Mouse (Mus musculus) CD4-positive, CD25-positive, alpha-beta regulatory T cell, adult 2 months (primary cell): Measurements from ENCODE around the gene Itga6.
"Not testable (repeated sequence)": the region's sequence is repeated elsewhere in the genome, so short reads cannot be mapped to it uniquely, and the experiment has no call there.

Source experiments
- DNase-seq: peaks from one replicate; pipeline ENCODE4 v3.0.0-alpha.2; 2012; ENCODE audit warnings: low read depth, low spot score

The Itga6 gene

DNA sequence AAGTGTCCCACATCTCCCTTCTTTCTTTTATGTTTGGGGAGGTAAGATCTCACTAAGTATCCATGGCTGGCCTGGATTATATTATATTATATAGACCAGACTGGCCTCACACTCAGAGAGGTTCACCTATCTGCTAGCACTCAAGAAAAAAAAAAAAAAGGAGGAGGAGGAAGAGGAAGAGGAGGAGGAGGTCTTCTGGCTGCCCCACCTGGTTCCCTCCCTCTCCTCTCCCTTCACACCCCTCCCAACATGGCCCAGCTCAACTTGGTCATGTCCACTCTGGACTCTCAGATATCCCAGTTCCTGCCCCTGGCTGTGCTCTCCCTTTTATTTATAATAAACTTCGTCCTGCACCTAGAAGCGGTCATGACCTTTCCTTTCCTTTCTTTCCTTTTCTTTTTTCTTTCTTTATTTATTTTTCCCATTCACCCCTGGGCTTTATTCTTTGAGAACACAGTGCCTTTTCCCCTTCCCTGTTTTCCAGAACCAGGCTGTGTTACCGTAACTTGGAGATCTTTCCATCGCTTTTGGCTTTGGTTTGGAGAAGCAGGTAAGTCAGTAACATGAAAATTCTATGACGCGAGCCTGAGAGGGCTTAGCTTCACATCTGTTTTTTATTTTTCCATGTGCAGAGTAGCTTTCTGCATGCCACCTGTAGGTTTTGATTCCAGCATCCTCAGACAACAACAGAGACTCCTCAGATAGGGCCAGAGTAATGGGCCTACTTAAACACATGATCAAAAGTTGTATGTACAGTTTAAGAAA is at the start of gene Itga6:
Itga6 (plus strand) TSS at position 7 of the 765 bp plus-strand sequence.
- DNase-seq, result no peak

DNA sequence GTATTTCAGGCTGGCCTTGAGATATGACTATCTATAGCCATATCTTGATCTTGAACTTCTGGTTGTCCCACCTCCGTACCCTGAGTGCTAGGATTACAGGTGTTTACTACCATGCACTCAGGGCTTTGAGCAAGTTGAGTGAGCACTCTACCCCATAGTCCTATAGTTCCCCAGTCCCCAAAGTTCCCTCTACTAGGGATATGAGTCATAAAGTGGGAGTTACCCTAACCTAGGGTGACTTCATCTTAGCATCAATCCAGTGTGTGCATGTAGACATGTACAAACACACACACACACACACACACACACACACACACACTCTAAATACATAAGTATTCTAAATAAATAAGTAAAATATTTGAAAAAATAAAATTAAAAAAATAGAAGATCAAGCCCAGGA is 48.6 kb upstream of the Itga6 start:
- no peak for DNase-seq

DNA sequence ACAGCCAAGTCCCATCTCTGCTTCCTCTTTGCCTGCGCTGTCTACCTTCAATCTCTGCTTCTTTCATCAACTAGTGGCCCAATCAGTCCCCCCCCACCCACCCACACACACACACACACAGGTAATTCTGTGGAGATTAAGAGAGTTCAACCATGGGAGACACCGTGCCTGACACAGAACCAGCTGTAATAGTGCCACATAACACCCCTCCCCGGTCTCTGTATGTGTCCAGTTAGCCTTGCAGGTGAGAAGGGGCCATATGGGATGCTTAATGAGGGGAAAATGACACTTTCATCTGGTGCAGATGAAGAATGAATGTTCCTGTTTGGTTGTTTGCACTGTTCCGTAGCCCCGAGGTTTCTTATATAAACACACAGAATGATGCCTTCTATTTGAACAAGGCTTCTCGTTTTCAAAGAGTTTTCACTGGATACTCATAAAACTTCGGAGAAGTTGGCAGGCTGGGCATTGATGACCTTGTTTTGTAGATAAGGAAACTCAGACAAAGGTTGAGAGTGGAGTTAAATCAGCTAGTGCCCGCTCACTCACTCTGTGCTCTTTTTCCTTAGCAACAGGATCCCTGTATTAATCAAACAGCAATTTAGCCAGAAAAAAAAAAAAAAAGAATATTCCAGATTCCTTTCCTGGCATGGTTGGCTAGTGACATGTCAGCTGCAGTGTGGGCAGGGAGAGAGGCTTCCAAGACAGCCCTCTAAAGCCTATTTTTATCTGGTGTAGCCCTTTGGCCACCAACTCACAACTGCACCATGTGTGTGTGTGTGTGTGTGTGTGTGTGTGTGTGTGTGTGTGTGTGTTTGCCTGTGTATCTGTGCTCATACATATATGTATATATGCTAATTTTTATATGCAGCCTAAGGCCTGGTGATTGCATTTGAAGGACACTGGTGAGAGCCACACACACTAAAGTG is 47.7 kb upstream of the Itga6 start:
- DNase-seq, result no peak

DNA sequence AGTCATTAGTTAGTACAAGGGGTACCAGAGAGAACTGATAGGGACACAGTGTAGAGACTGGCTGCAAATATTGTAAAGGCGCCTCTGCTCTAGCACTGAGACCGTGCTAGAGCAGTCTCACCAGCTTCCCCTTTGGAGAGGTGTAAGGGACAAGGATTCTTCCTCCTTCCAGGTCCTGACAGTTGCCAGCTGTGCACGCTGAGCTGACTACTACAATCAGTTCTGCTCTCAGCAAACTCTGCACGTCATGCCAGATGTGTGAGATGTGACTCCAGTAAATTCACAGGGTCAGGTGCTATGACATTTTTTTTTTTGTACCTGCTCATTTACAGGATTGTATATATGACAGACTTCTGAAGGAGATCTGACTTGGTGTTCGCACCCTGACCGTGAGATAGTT is 47.0 kb upstream of the Itga6 start:
- DNase-seq, result no peak

DNA sequence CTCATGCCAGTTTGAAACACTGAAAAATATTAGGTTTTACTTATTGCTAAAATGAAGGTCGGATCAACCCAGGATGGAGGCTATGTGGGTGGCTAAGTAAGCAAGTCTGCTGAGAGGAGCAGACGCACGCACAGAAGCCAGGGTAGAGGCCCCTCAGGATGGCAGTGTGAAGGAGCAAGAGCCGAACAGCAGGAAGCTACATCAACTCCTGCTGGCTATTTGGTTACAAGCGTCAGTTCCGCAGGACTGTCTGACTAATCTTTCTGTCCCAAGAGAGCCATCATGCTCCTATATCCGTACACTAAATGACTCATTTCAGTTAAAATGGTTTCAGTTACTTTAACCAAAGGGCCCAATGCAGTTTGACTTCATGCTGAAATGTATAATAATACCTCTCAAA is 46.5 kb upstream of the Itga6 start:
- DNase-seq, result no peak

DNA sequence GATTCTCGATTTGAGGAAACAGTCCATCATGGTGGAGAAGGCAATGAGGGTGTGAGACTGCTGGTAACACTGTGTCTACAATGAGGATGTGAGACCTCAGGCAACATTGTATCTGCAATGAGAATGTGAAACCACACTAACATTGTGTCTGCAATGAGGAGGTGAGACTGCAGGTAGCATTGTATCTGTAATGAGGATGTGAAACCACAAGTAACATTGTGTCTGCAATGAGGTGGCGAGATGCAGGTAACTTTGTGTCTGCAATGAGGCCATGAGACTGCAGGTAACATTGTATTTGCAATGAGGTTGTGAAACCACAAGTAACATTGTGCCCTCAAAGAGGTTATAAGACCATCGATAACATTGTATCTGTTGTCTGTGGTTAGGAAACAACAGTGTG is 44.1 kb upstream of the Itga6 start:
- DNase-seq, result no peak

DNA sequence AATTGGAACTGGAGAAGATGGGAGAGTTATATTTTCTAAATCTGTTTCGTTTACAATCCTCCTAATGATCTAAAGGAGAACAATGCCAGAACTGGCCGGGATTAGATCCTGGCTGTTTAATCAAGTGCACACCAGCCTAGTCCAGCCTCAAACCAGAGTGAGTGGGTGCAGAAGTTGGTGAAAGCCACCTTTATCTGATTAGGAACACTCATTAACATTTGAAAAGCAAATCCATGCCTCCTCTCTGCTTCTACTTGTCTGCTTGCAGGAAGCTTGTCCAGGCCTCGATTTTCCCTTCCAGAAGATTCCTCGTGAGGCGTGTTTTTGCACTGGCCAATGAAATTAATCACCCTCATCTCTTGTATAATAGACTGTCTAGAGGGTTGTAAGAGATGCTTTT is 41.1 kb upstream of the Itga6 start:
- no peak for DNase-seq

DNA sequence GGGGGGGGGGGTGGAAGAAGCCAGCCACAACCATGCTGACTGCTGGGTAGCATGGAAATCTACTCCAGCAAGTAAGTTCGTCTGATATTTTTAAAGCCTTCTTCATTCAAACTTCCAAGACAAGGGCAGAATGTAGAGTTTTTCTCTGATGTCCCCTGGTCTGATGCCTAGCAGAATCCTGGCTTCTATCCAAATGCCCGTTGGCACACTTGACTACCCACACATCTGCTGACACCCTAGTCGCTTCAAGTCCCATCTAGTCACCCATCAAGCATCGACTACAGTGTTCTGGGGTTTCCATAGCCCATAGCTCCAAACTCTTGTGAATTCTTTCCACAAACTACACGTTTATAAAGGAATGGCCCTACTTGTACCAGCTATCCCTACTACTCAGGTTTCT is 36.5 kb upstream of the Itga6 start:
- no peak for DNase-seq

DNA sequence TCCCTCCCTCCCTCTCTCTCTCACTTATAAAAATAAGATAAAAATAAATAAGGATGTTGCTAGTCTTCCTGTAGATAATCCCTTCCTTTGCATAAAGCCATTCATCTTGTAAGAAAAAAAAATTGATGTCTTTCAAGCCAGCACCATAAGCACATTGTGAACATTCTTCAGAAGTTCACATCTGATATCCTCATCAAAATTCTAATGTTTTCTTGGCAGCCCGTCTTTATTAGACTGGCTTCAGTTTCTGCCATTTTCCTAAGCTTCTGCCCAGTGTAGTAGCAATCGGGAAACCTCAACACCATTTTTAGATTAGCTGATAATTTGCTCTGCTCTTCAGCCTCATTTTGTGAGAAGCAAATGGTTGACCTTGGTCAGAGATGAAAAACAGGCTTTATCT is 33.8 kb upstream of the Itga6 start:
- no peak for DNase-seq

DNA sequence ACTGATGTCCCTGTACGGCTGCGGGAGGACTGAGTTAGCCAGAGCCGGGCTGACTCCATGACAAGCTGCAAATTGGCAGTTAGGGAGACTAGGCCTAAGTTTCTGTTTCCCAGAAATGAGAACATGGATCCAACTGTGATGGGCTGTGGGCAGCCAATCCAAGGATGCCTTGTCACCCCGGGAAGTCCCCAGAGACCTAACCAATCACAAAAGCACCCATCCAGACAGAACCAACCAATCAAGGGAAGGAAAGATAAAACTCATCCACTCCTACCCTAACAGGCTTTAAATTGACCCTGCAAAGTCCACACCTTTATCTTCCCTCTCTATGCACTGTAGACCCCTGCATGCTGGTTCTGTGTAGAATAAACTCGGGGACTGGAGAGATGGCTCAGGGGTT is 31.0 kb upstream of the Itga6 start:
- no peak for DNase-seq

DNA sequence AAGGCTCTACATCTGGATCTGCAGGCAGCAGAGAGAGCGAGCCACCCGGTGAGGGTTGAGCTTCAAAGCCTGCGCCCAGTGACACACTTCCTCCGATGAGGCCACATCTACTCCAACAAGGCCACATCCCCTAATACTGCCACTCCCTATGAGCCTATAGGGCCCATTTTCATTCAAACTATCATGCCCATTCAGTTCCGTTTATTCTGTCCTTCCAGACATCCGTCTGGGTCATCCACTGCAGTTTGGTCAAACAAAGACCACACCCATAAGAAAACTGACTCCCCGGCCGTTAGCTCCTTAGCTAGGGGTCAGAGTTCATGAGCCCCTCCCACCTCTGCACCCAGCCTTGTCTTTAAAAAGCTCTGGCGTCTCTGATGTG is 26.4 kb upstream of the Itga6 start:
- DNase-seq, result no peak

DNA sequence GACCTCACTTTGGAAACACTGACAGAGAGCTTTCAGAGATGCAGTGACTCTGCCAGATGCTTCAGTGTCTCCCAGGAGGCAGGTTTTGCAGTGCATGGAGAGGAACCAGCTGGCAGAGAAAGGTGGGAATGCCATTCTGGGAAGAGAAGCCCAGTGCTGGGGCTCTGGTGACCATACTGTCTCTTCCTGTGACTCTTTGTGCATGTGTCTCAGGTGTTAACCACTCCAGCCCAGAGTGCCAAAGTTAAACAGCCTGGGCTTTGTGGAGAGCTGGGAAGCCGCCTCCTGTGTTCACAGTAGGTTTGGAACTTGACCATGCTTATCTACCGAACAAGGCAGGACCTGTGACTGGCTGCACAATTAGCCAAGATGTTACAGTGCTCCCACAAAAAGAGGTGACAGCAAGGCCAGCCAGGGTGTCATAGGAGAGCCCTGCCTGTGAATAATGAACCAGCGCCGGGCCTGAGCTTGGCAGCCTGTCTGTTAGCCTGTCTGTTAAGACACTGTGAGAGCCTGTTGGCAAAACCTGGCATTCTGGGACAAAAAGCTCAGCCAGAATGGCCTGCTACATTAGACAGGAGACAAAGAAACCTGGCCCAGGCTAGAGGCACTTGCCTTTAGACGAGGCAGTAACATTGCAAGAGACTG is 25.9 kb upstream of the Itga6 start:
- DNase-seq, result no peak

DNA sequence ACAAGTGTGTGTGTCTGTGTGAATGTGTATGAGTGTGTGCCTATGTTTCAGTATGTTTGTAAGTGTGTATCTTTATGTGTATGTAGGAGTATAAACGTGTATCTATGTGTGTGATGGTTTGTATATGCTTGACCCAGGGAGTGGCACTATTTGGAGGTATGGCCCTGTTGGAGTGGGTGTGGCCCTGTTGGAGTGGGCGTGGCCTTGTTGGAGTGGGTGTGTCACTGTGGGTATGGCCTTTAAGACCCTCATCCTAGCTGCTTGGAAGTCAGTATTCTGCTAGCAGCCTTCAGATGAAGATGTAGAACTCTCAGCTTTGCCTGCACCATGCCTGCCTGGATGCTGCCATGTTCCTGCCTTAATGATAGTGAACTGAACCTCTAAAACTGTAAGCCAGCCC is 24.9 kb upstream of the Itga6 start:
- not testable (repeated sequence) for DNase-seq

DNA sequence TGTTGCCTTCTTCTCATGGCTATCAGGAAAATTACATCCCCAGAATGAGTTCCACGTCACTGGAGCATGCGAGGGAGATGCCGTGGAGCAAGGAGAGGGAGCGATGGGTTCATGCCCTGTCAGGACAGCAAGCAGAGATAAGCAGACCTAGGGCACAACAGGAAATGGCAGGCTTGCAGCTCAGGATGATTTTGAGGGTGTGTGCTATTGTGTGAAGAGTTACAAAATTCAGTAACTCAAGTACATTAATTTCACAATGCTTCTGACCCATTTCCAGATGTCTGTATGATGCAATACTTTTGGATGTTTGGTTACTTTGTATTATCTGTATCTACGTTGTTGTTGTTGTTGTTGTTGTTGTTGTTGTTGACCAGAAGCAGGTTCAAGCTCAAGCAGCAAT is 22.5 kb upstream of the Itga6 start:
- DNase-seq, result no peak

DNA sequence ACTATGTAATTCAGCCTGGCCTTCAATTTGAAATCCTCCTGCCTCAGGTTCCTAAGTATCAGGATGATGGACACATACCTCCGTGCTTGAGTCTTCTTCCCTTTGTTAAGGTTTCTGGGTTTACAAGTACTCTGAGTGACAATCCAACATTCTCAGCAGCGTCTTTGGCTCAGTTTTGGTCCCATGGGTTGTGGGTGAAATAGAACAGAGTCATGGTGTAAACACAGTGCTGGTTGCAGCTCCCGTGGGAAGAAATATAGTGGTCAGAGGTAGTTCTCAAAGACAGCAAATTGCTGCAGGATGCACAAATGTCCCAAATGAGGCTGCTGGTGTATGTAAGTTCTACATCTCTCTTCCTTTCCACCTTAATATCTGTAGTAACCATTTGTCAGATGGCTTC is 21.8 kb upstream of the Itga6 start:
- DNase-seq, result no peak

DNA sequence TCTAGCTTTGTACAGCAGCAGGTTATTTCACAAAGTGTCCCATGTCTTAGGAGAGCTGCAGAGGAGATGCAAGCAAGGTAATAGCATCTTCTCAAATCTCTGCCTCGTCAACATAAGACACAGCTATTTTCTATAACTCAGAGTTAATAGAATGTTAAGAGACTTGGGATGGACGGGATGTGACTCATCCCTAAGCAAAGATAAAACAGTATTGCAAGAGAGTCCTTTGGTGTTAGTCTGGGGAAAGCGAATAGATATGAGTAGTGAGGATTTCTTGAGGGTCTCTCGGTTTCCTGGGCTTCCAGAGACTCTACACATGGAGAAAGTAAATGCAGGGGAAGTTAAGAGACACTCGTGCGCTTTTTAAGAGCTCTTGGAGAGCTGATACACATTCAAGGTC is 21.4 kb upstream of the Itga6 start:
- no peak for DNase-seq

DNA sequence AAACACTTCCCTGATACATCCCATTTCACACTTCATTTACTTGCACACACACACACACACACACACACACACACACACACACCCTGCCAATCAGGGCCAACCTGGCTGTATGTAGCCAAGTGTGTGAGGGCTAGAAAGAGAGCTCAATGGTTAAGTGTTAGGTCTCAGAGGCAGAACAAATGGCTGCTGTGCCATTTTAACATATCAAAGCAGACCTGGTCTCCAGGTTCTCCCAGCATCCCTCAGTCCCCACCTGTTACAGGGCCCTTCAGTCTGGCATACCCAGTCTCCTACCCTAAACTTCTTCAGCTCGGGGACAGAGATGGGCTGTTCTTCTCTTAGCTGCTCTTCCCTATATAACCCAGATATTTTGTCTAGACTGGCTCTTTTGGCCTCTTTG is 20.0 kb upstream of the Itga6 start:
- DNase-seq, result no peak

DNA sequence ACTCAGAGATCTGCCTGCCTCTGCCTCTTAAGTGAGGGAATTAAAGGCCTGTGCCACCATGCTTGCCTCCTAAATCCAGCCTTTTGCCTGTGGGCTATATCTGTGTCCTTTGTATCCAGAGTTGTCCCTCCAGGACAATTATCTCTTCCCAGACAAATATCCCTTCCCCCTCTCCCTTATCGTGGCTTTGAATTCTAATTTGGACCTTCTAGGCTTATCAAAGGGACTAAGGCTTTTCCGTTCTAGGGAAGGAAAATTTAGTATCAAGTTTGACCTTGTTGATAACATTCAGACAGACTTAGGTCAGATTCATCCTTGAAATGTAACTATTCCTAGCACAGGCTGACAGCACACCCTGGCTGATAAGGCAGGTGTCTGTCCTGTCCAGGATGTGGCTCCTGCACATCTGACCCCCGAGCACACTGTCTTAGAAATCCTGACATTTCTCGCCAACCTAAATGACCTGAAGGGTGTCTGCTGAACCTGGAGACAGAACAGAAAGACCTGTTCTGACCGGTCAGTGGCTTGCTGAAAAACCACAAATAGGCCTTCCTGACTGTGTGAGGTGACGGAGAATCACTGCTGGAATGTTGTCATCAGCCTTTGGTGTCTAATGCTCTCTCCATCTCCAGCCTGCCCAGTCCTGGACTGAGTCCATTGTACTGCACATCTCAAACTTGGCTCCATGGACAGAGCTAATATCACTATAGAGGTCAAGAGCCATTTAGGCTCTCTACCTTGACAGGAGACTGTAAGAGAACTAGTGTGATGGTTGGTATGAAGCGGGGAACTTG is 18.3 kb upstream of the Itga6 start:
- no peak for DNase-seq

DNA sequence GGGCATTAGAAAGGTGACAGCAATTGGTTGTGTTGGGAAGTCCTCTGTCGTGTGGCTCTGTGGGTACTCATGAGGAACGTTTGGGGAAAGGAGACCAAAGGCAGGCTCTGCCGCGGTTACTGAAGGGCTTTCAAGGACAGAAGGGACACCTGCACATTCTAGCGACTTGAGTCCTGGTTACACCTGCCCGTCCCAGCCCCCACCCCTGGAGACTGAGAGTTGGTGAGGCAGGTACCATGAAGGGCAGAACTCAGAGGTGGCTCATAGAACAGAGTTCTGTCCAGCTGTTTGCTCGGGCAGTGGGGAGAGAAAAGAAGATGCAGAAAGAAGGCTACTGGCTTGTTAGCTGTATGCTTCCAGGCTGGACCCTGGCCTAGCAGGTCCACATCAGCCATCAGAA is 17.1 kb upstream of the Itga6 start:
- DNase-seq, result no peak

DNA sequence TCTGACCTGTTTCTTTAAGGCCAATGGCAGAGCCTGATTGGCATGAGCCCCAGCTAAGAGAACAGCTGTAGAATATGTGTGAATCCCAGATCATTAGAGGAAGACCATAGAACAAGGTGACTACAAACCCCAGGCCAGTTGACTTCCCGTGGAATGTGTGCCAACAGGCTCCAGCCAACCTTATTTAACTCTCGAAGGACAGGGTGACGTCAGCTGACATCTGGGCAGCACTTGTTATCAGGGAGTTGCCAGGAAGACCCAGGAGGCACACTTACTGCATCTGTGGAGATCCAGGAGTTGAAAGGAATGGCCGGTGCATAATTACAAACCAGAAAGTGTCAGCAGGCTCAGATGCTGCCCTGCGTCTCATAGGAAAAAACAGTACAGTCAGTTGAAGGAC is 16.6 kb upstream of the Itga6 start:
- DNase-seq, result no peak
